Mouse (Mus musculus): ENCODE results near the gene Strip2. TPM values are rescaled to one million over a fixed set of nuclear protein-coding genes. Genes with fewer than 3 reads are reported as not detected.

Strip2 gene
- total RNA-seq, 2 experiments from 2014 or later = 14.2 to 33.7 TPM

DNA sequence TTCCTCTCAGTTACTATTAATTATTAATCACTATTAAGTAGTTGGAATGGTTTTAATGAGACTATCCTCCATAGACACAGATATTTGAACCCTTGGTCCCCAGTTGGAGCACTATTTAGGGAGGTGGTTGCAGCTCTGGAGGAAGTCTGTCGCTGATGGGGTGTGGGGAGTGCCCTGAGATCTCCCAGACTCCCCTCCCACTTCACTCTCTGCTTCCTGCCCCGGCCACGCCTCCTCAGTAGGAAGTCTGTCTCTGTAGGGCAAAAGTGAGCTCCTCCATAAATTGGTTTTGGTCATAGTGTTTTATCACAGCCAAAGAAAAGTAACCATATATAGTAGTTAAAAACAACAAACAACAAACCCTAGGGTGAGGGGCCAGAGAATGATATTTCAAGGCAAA, 70.4 kb downstream of the Strip2 start:
- DNase-seq (ENCODE audit: low spot score in 2 of 2) = no peak
- intact Hi-C loops (cut with DNase I) = no loop called here

DNA sequence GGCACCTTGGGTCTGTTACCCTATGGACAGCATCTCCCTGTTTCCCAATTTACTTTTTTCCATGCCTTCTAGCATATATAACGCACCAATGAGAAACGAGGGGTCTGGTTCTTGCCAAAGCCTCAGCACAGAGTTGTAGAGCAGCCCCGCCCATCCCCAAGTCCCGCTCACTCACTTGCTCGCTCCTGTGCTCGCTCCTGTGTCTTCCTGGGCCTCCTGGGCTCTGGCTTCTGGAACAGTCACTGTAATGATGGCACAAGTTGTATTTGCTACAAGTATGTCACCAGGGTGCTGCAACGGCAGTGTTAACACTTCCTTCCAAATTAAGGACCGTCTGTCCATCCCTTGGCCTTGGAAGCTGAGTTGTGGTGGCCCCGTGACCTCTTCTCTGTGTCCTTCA, 81.3 kb downstream of the Strip2 start:
- intact Hi-C loops (cut with DNase I) = no loop called here
- DNase-seq (ENCODE audit: low spot score in 2 of 2) = no peak

DNA sequence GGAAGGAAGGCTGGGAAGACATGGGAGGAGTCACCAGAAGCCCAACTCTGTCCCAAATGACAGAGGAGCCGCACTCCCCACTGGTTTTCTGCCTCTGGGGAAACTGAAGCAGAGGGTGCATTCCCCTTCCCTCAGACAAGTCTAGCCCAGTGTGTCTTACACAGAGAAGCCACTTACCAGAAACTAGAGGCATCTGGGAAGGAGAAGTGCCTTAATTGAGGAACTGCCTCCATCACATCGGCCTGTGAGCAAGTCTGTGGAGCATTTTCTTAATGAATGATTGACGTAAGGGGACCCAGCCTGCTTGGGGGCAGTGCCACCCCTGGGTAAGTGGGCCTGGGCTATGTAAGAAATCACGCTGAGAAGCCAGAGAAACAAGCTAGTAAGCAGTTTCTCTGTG, 82.0 kb downstream of the Strip2 start:
- intact Hi-C loops (cut with DNase I) = no loop called here
- no peak for DNase-seq (ENCODE audit: low spot score in 2 of 2)

DNA sequence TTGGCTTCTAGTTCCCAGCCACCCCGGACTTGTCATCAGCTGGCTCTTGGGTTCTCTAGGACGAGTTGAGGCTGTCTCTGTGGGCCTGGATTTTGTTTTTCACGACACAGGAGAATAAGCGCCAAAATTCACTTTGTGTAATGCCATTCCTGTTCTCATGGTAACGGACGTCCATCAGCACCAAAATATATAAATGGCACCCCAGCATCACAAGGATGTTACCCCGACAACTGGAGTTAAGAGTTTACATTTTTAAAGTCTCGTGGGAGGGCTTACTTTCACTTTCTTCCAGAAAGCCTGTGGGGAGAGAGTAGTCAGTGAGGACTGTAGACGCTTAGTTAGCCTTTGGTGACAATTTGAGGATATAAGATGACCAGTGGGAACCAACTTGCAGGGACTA, 85.8 kb downstream of the Strip2 start:
- intact Hi-C loops (cut with DNase I) = loop anchor here (5.0 kb wide), 1 partner anchor 160 kb away; no protein-coding TSS in a partner anchor
- DNase-seq (ENCODE audit: low spot score in 2 of 2) = peak in 1 of 2 experiments; percentile 62

DNA sequence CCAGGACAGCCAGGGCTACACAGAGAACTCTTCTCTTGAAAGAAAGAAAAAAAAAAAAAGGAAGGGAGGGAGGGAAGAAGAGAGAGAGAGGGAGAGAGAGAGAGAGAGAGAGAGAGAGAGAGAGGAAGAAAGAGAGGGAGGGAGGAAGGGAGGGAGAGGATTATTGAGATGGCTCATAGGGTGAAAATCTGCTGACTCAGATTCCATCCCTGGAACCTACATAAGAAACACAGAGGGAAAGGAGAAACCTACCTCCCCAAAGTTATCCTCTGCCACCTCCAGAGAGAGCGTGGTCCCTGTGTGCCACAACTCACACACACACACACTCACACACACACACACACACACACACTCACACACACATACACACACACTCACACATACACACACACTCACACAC, 89.0 kb downstream of the Strip2 start:
- no peak for DNase-seq (ENCODE audit: low spot score in 2 of 2)
- intact Hi-C loops (cut with DNase I) = no loop called here

DNA sequence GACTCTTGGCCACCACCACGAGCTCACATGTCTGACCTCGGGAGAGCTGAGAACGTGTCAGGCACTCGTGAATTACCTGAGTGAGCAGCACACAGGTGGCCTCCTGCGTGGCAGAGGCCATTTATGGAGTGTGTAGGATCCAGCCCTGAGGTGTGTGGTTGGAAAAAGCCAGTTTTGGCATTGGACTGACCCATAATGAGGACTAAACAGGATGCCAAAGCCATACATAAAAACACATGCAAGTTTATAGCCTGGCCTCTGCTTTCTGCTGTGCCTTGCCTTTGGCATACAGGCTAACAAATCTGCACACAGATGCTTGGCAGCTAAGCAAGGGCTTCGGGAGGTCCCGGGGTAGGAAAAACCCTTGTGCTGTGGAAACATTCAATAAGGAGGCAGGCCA, 92.4 kb downstream of the Strip2 start:
- DNase-seq (ENCODE audit: low spot score in 2 of 2) = no peak
- intact Hi-C loops (cut with DNase I) = no loop called here

Small RNA genes within 50 kb of the gene (microRNA-seq; reads per million reads assigned to microRNA genes)
- gene Gm23049 = 0 reads per million in 2 experiments

Other genes with a start within 250 kb of the Strip2 start
- gene Tspan33, start 222.8 kb upstream of the Strip2 start, total RNA-seq (2021) = 10 to 100 TPM; 30.4 to 32.0 TPM
- gene Smo, start 181.5 kb upstream of the Strip2 start, total RNA-seq (2021) = 1 to 10 TPM; 9.5 to 9.8 TPM
- gene Ahcyl2, start 149.0 kb upstream of the Strip2 start, total RNA-seq (2021) = 100 to 1,000 TPM; 114 to 137 TPM
- 10 to 100 TPM; 23.6 to 26.8 TPM for gene Nrf1, start 131.0 kb downstream of the Strip2 start, total RNA-seq (2021)